Mouse (Mus musculus): Measurements from ENCODE around the gene Actr3. TPM values are rescaled to one million over a fixed set of nuclear protein-coding genes. Genes with fewer than 3 reads are reported as not detected.
"Not testable (repeated sequence)": the region's sequence is repeated elsewhere in the genome, so short reads cannot be mapped to it uniquely, and the experiment has no call there.

Actr3 gene
- total RNA-seq, 2 experiments from 2014 or later: 107 to 120 TPM

DNA sequence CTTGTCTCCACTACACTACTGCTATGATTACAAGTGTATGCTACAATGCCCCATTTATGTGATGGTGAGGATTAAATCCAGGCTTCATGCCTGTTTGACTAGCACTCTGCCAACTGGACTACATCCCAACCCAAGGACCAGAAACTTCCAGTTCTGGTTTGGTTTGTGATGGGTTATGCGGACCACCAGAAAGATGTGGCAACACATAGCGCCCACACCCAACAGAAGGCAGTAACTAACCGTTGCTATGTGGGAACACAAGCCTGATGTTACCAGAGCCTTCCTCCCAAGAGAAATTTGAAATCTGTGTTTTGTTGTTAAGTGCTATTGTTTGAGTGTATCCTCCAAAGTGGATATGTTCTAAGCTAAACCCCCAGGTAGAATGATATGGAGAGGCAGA, 4.0 kb upstream of the Actr3 start:
- intact Hi-C loops (cut with DNase I): loop anchor here (5.0 kb wide), 1 partner anchor 78 kb away; no protein-coding TSS in a partner anchor

DNA sequence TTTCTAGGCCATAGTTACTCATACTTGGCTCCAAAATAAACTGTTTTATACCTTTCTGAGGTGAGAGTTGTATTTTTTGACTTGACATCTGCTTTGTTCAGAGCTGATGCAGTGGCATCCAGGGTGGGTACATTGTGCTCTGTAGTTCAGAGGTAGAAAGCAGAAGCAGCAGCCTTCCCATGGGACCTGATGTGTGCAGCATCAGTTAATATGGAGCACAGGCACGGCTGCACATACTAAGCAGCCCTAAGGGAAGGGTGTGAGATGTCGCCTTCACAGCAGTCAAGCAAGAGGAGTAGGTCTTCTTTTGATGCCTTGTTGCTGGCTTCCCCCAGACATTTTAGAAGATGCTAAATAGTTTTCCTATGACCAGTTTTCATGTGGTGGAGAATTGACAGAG, 3.3 kb upstream of the Actr3 start:
- intact Hi-C loops (cut with DNase I): loop anchor here (5.0 kb wide), 1 partner anchor 78 kb away; no protein-coding TSS in a partner anchor
- DNase-seq: no peak

More for the DNA sequence above, 4.0 kb upstream of the Actr3 start:
- DNase-seq: no peak

DNA sequence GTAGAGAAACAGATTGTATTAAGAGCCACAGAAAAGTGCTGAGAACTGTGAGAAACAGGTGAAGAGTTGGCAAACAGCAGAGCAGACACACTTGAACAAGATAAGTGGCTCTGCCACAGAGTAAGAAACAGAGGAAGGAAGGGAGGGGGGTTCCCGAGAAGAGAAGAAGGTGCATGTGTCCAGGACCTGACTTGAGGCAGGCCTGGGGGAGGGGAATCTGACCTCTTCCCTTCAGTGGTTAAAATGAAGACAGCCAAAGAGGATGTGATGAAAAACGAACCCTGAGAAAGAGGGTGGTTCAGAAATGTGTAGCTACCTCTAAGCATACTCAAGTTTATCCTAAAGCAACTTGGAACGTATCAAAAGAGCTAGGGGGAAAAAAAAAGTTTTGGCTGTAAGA, 2.4 kb upstream of the Actr3 start:
- intact Hi-C loops (cut with DNase I): loop anchor here (5.0 kb wide), 1 partner anchor 79 kb away; no protein-coding TSS in a partner anchor
- DNase-seq: no peak

DNA sequence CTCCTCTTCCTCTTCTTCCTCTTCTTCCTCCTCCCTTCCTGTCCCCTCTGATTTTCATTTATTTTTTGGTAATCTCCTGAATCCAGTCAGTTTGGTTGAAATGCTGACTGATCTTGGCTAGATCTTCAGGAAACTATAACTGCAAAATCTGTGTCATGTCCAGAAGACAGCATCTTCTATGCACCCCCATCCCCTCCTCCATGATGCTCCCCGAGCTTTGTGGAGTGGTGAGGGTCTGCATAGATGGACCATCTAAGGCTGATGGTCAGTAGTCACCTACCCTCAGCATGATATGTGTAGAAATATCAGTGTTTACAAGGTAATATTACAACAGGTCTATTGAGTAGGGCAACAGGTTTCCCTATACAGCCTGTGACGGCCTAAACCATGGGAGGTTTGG, 1.6 kb upstream of the Actr3 start:
- DNase-seq: no peak
- intact Hi-C loops (cut with DNase I): loop anchor here (5.0 kb wide), 1 partner anchor 80 kb away; no protein-coding TSS in a partner anchor

DNA sequence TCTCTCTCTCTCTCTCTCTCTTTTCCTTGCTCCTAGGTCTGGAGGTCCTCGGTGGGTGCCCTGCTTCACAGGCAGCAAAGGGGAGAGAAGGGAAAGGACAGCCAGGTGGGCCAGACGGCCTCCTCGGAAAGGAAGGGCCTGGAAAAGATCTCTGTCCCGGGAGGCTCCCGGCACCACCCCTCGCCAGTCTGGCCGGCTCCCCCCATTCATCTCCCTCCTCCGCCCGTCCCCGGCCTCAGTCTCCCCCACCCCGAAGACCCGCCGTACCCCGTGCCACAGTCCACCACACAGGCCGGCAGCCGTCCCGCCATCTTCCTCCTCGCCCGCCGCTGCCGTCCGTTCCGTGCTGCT, 534 bp downstream of the Actr3 start:
- intact Hi-C loops (cut with DNase I): loop anchor here (2.0 to 5.0 kb wide), 2 partner anchors 40 to 82 kb away; no protein-coding TSS in a partner anchor
- no peak for DNase-seq

DNA sequence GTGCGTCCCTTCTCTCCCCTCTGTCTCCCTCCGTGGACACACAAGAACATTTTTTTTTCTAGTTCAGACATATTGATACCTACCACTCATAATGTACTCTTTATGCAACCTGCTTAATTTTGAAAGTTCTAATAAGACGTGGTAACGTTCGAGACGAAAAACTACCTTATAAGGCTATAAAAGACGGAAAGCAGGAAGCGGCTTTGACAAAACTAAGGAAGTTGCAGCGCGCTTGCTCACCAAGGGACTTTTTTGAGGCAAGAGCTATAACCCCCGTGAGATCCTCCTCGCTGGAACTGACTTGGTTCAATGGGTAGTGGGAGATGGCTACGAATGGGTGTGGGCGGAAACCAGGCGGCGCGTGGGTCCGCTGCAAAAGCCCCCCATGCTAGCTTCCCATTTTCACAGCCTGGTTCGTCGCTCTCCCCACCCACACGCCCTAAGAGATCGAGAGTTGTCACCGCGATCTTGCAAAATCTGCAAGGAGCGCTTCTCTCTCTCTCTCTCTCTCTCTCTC, 984 bp downstream of the Actr3 start:
- intact Hi-C loops (cut with DNase I): loop anchor here (2.0 to 5.0 kb wide), 2 partner anchors 40 to 83 kb away; no protein-coding TSS in a partner anchor
- DNase-seq: peak; percentile 61 to 67

DNA sequence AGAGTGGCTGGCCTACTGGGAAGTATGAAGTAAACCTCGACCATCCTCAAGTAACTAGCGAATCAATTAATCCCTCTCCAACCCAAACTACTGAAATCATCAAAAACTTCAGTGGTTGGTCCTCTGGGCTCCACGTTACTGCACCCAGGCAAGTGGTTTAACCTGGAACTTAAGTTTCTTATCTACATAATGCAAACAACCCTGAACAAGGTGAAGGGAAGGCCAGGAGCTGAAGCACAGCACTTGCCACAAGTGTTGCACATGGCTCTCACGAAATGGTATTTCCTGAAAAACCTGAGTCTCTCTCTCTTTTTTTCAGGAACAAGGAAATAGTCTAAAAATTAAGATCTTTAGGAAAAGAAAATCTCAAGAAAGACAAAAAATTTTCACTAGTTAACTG, 4.2 kb downstream of the Actr3 start:
- DNase-seq: no peak
- intact Hi-C loops (cut with DNase I): no loop called here

DNA sequence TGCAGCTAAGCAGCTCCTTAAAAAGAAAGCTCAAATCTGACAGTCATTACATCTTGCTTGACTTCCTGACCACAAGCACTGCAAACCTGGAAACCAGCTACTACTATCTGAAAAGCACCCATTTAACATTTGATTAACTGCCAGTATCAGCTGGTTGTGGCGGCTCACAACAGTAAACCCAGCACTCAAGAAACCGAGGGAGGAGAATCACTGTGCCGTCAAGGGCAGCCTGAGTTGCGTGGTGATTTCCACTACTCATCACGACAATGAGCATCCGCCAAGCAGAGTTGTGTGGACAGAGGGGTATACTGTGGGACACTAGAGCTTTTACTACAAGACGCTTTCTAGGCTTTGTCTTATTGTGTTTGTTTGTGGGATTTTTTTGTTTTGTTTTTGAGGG, 4.8 kb downstream of the Actr3 start:
- DNase-seq: no peak
- intact Hi-C loops (cut with DNase I): no loop called here

DNA sequence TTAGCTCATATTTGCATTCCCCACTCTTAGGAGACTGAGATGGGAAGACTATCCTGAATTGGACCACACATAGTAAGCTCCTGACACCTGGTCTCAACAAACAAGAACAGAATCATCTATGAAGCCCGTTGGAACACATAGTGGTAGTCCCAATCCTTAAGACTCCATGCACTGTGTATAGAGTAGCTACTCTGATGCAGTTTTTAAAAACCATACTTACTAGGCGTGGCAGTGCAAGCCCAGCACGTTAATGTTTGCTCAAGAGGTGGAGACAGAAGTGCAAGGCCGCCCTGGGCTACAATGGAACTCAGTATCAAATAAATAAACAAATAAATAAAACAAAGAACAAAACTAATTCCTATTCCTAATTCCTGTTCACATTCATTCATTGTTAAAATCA, 5.5 kb downstream of the Actr3 start:
- intact Hi-C loops (cut with DNase I): no loop called here
- no peak for DNase-seq

DNA sequence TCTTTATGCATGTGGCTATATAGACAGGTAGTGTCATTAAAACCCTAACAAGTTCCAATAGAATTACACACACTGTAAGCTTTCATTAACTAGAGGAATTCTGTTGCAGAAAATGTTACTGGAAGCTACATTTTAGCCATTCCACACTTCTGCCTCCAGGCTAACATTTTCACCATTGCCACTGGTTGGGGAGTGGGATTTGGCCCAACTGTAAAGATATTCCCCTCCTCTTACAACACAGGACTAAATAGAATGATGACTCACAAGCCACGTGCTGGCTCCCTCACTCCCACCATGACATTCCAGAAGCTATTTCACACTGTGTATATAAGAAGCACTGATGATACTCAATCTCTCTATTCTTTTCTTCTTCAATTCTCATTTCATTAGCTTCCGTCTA, 7.2 kb downstream of the Actr3 start:
- no peak for DNase-seq
- intact Hi-C loops (cut with DNase I): no loop called here

DNA sequence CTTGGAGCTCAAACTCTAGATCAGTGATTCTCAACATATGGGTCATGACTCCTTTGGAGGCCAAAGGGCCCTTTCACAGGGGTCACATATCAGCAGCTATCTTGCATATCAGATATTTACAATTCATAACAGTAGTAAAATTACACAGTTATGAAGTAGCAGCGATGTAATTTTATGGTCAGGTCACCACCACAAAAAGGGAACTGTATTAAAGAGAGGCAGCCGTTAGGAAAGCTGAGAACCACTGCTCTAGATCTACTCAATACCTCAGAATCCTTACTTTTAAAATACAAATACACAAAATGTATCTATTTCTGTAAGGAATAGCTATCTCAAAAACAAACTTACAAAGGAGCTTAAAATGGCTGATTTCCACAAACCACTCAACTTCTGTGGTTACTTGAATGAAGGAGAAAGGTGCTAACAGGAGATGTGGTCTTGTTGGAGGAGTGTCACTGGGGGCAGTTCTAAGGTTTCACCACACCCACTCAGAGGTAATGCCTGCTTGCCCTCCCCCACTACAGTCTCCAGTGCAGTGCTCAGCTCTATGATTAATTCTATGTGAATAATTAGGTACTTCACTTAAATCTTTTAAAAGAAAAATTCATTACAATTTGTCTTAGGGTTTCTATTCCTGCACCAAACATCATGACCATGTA, 9.0 kb downstream of the Actr3 start:
- intact Hi-C loops (cut with DNase I): no loop called here
- DNase-seq: no peak

DNA sequence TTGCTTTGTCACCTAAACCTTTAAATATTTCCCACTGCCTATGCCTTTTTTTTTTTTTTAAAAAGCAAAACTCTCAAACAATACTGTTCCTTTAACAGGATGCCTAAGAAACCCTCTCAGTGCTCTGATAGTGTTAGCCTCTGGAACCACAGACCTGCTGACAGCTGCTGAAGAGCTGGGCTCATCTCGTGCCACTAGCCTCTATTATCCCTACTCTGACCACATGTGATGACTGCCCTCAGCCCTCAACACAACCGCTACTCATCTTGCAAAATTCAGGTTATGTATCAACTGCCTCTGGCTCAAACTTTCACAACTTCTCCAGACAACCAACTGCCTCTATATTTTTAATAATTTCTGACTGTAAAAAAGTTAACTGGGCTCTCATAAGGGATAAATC, 15.6 kb downstream of the Actr3 start:
- no peak for DNase-seq
- intact Hi-C loops (cut with DNase I): no loop called here

DNA sequence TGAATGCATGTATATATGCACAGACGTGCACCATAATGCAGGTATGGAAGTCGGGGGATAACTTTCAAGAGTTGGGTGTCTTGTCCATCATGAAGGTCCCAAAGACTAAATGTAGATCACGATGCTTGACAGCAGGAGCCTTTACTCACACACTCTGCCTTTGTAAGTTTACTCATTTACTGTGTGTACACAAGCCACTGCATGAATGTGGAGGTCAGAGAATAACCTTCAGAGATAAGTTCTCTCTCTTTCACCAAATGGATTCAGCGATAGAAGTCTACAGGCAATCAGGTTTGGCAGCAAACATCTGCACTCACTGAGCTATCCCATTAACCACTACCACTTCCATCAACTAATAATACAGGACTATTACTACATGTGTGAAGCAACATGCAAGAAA, 16.8 kb downstream of the Actr3 start:
- intact Hi-C loops (cut with DNase I): no loop called here
- no peak for DNase-seq

DNA sequence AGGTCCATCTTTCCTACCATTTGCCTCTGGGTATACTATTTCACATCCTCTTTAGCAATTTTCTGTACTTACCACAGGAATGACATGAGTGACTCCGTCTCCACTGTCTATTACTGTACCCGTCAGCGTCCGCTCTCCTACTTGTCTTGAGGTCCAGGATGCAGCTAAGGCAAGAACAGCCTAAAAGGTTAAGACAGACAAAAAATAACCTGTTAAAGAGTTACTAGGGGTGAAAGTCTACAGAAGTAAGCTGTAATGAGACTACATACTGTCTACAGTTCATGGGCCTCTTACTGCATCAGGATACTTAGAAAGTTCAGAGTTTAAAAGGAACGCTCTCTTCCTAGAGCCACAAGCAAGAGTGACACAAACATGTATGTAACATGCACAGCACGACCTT, 28.3 kb downstream of the Actr3 start:
- DNase-seq: no peak
- intact Hi-C loops (cut with DNase I): no loop called here

DNA sequence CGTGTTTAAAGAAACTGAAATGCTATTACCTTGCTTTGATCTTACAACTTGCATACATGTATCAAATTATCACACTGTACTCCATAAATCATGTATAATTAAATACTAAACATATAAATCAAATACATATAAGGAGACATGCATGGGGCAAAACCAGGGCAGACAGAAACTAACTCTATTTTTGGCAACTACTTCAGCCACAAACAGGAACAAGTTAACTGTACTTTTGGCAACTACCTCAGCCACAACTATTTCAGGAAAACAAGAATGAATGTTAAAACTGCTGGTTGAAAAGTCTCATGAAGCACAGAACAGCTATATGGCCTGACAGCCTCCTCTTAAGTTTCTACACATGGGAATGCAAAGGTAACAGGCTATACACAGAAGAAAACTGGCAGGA, 40.1 kb downstream of the Actr3 start:
- DNase-seq: peak in 1 of 2 experiments; percentile 10
- intact Hi-C loops (cut with DNase I): loop anchor here (2.0 kb wide), 1 partner anchor 39 kb away; the partner anchor contains the start of gene Actr3

DNA sequence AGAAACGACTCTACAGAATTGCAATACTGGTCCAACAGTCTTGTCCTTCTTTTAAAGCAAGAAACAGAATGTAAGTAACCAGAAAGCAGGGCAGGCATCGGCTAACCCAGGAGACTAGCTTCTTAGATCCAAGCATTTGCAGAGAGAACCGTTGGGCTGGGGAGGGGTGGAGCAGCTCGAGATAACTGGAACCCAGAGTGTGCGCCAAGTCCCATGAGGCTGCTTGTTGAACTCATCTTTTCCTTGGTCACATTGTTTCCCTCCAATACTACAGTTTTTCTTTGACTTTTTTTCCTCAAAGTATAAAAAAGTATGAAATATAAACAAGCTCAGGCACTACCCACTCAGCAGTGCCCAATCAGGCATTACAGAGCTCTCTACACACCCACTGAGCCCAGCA, 42.2 kb downstream of the Actr3 start:
- intact Hi-C loops (cut with DNase I); DNase-seq: not testable (repeated sequence)

DNA sequence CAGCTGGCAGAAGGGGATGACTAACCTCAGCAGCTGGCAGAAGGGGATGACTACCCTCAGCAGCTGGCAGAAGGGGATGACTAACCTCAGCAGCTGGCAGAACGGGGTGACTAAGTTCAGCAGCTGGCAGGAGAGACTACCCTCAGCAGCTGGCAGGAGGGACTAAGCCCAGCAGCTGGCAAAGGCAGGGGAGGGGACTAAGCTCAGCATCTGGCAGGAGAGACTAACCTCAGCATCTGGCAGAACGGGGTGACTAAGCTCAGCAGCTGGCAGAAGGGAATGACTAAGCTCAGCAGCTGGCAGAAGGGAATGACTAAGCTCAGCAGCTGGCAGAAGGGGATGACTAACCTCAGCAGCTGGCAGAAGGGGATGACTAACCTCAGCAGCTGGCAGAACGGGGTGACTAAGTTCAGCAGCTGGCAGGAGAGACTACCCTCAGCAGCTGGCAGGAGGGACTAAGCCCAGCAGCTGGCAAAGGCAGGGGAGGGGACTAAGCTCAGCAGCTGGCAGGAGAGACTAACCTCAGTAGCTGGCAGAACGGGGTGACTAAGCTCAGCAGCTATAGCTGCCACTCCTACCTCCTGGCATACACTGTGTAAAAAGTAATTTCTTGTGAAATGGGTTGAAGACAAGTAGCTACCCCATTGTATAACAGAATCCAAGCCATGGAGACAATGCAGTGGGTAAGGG, 45.3 kb downstream of the Actr3 start:
- intact Hi-C loops (cut with DNase I): not testable (repeated sequence)

DNA sequence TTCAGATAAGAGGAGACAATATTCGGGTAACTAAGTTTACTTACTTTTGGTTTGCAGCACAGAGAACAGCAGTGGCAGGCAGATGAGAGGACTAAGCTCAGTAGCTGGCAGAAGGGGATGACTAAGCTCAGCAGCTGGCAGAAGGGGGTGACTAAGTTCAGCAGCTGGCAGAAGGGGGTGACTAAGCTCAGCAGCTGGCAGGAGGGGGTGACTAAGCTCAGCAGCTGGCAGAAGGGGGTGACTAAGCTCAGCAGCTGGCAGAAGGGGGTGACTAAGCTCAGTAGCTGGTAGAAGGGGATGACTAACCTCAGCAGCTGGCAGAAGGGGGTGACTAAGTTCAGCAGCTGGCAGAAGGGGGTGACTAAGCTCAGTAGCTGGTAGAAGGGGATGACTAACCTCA, 45.9 kb downstream of the Actr3 start:
- DNase-seq; intact Hi-C loops (cut with DNase I): not testable (repeated sequence)

More for the DNA sequence above, 45.3 kb downstream of the Actr3 start:
- DNase-seq: not testable (repeated sequence)

DNA sequence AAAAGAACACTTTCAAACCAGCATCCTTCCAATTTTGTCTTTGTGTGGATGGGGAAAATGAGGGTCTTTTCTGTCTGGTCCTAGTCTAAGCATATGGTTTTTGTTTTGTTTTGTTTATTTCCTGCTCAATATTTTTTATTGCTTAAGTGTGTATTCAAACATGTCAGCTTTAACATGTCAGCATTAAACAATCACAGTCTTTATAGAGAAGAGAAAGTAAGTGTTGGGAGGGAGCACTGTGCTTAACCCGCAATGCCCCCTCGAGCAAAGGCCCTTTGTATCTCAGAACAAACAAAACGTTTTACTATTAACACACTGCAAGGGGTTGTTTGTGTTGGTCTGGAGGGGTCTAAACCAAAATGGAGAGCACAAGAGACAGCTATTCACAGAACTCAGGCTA, 47.2 kb downstream of the Actr3 start:
- intact Hi-C loops (cut with DNase I): no loop called here
- DNase-seq: no peak

DNA sequence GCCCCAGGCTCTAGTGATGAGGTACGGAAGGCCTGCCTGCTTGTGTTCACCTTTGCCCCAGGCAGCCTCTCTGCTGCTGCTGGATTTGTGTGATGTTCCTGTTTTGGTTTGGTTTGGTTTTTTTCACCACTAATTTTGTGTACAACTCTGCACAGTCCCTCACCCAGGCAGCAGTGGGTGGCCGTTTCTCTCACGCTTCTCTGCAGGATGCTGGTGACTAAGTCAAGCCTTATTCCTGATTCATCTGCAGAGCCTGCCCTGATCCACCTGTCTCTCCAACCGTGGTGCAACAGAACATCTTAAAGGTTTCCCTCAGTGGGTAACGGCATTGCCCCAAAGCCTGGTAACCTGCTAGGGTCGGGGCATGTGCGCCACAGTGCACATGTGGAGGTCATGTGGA, 49.3 kb downstream of the Actr3 start:
- intact Hi-C loops (cut with DNase I): no loop called here
- DNase-seq: no peak

DNA sequence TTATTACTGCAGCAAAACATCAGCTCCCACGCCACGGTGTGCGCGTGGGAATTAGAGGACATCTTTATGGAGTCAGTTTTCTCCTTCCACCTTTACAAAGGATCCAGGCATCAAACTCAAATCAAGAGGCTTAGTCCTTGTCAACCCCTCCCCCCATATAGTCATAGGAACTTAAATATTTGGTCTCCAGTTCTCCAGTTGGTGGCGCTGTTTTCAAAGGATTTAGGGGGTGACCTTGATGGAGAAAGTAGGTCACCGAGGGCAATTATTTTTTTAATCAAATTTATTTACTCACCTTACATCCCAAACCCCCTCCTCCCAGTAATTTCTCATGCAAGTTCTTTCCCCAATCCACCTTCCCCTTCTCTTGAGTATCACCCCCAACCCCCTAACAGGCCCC, 52.9 kb downstream of the Actr3 start:
- intact Hi-C loops (cut with DNase I): loop anchor here (2.0 kb wide), 1 partner anchor 190 kb away; no protein-coding TSS in a partner anchor
- peak; percentile 22 to 40 for DNase-seq

DNA sequence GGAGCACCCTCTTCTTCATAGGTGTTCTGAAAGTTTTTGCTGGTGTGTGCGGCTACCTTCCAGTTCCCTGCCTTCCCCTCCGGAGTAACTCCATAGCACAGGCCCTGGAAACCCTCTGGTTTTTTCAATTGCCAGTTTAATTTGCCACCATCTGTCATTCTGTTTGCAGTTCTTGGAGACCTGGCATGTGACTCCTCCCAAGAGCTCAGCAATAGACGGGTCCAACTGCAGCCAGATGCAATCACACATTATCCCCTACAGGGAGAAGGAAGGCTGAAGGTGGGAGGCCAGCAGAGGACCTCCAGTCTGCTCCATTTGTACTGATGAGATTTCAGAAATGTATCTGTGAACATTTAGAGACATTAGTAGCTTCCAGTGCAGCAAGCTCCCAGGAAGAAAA, 56.6 kb downstream of the Actr3 start:
- no peak for DNase-seq
- intact Hi-C loops (cut with DNase I): loop anchor here (10.0 kb wide), 2 partner anchors 1056 to 1556 kb away; no protein-coding TSS in a partner anchor
